Mouse (Mus musculus) mature B cell (primary cell): ENCODE results near the gene Galc.
"Not testable (repeated sequence)": the region's sequence is repeated elsewhere in the genome, so short reads cannot be mapped to it uniquely, and the experiment has no call there.

Source experiments
- in situ Hi-C: fragments of 300-500 bp; cut with MboI; formaldehyde crosslinking; loops from 2 replicates; pipeline ENCODE4 v1.14.3; 2019

Gene Galc

GRCm38 (mm10) chr12:98255373-98255995 is 3.8 kb downstream of the Galc start:
- in situ Hi-C loops, result no loop called here

GRCm38 (mm10) chr12:98252417-98252816 is 6.8 kb downstream of the Galc start:
- in situ Hi-C loops, result no loop called here

- in situ Hi-C loops, result no loop called here
These were observed 8.9 kb downstream of the Galc start for GRCm38 (mm10) chr12:98250327-98250726.

GRCm38 (mm10) chr12:98249671-98250070 is 9.6 kb downstream of the Galc start:
- in situ Hi-C loops, result no loop called here

- in situ Hi-C loops, result no loop called here
These were observed 12.4 kb downstream of the Galc start for GRCm38 (mm10) chr12:98246835-98247234.

GRCm38 (mm10) chr12:98244865-98245264 is 14.4 kb downstream of the Galc start:
- in situ Hi-C loops, result no loop called here

GRCm38 (mm10) chr12:98244161-98244560 is 15.1 kb downstream of the Galc start:
- in situ Hi-C loops, result no loop called here

- in situ Hi-C loops, result not testable (repeated sequence)
These were observed 20.8 kb downstream of the Galc start for GRCm38 (mm10) chr12:98238478-98238877.

GRCm38 (mm10) chr12:98227037-98227436 is 32.2 kb downstream of the Galc start:
- in situ Hi-C loops, result no loop called here

GRCm38 (mm10) chr12:98223286-98223685 is 36.0 kb downstream of the Galc start:
- in situ Hi-C loops, result loop anchor here (25.0 kb wide), 1 partner anchor 114 kb away; no protein-coding TSS in a partner anchor

GRCm38 (mm10) chr12:98216432-98216831 is 42.8 kb downstream of the Galc start:
- in situ Hi-C loops, result loop anchor here (25.0 kb wide), 1 partner anchor 121 kb away; no protein-coding TSS in a partner anchor

GRCm38 (mm10) chr12:98215512-98215911 is 43.7 kb downstream of the Galc start:
- in situ Hi-C loops, result loop anchor here (25.0 kb wide), 1 partner anchor 122 kb away; no protein-coding TSS in a partner anchor

- in situ Hi-C loops, result loop anchor here (25.0 kb wide), 1 partner anchor 123 kb away; no protein-coding TSS in a partner anchor
These were observed 45.1 kb downstream of the Galc start for GRCm38 (mm10) chr12:98214191-98214590.

- in situ Hi-C loops, result loop anchor here (25.0 kb wide), 1 partner anchor 124 kb away; no protein-coding TSS in a partner anchor
These were observed 45.5 kb downstream of the Galc start for GRCm38 (mm10) chr12:98213791-98214190.

- in situ Hi-C loops, result loop anchor here (25.0 kb wide), 1 partner anchor 124 kb away; no protein-coding TSS in a partner anchor
These were observed 45.9 kb downstream of the Galc start for GRCm38 (mm10) chr12:98213332-98213731.

- in situ Hi-C loops, result loop anchor here (25.0 kb wide), 1 partner anchor 125 kb away; no protein-coding TSS in a partner anchor
These were observed 46.6 kb downstream of the Galc start for GRCm38 (mm10) chr12:98212457-98213175.

GRCm38 (mm10) chr12:98210495-98210894 is 48.8 kb downstream of the Galc start:
- in situ Hi-C loops, result loop anchor here (25.0 kb wide), 1 partner anchor 127 kb away; no protein-coding TSS in a partner anchor

GRCm38 (mm10) chr12:98208104-98208503 is 51.2 kb downstream of the Galc start:
- in situ Hi-C loops, result loop anchor here (25.0 kb wide), 1 partner anchor 129 kb away; no protein-coding TSS in a partner anchor

- in situ Hi-C loops, result loop anchor here (25.0 kb wide), 1 partner anchor 132 kb away; no protein-coding TSS in a partner anchor
These were observed 53.7 kb downstream of the Galc start for GRCm38 (mm10) chr12:98205450-98206051.

- in situ Hi-C loops, result no loop called here
These were observed 61.9 kb downstream of the Galc start for GRCm38 (mm10) chr12:98197401-98197800.

- in situ Hi-C loops, result no loop called here
These were observed 69.1 kb downstream of the Galc start for GRCm38 (mm10) chr12:98190201-98190600.

GRCm38 (mm10) chr12:98189096-98189495 is 70.2 kb downstream of the Galc start:
- in situ Hi-C loops, result no loop called here
